Mouse (Mus musculus) heart, postnatal 0 days (tissue): Measurements from ENCODE around the gene Med21. TPM values are rescaled to one million over a fixed set of nuclear protein-coding genes. Genes with fewer than 3 reads are reported as not detected.

ENCODE experiments used
- ATAC-seq: fragments of 200-750 bp; cut with Nextera tagmentation; 2 replicates; pipeline ENCODE4 v1.8.0; 2017; ENCODE audit warnings: low read depth, moderate number of reproducible peaks, moderate library complexity; ENCODE audit not compliant: insufficient read depth
- DNase-seq: peaks from one replicate; pipeline ENCODE4 v3.0.0-alpha.2; 2016; ENCODE audit warnings: low spot score
- H3K27ac ChIP-seq: fragments of 300-500 bp; sonication (generic); 2 replicates; pipeline ENCODE4 v1.5.1; 2014; ENCODE audit warnings: low read depth, mild to moderate bottlenecking
- H3K27me3 ChIP-seq: fragments of 300-500 bp; sonication (generic); 2 replicates; pipeline ENCODE4 v1.6.1; 2014; ENCODE audit warnings: low read length, mixed read lengths; ENCODE audit not compliant: control insufficient read depth, insufficient read depth
- H3K36me3 ChIP-seq: fragments of 300-500 bp; sonication (generic); replicated peaks from 2 replicates; pipeline ENCODE4 v1.6.1; 2014; ENCODE audit warnings: low read length, mixed read lengths; ENCODE audit not compliant: control insufficient read depth, insufficient read depth
- H3K4me1 ChIP-seq: fragments of 300-500 bp; sonication (generic); 2 replicates; pipeline ENCODE4 v1.6.1; 2014; ENCODE audit warnings: antibody characterized with exemption; ENCODE audit not compliant: control insufficient read depth, insufficient read depth
- H3K4me2 ChIP-seq: fragments of 300-500 bp; sonication (generic); 2 replicates; pipeline ENCODE4 v1.6.1; 2014; ENCODE audit warnings: low read depth, mild to moderate bottlenecking, low read length, moderate library complexity
- H3K4me3 ChIP-seq: fragments of 300-500 bp; sonication (generic); 2 replicates; pipeline ENCODE4 v1.5.1; 2014; ENCODE audit warnings: low read depth, low read length
- H3K9ac ChIP-seq: fragments of 300-500 bp; sonication (generic); replicated peaks from 2 replicates; pipeline ENCODE4 v1.6.1; 2014; ENCODE audit warnings: low read depth, low read length, mixed read lengths
- H3K9me3 ChIP-seq: fragments of 300-500 bp; sonication (generic); replicated peaks from 2 replicates; pipeline ENCODE4 v1.6.1; 2016; ENCODE audit warnings: low read length; ENCODE audit not compliant: control insufficient read depth
- CTCF ChIP-seq: IDR thresholded peaks from 2 replicates; pipeline ENCODE4 v1.5.1; 2016; ENCODE audit warnings: antibody characterized with exemption, control low read depth, low read depth
- EP300 ChIP-seq: IDR thresholded peaks from 2 replicates; pipeline ENCODE4 v1.6.1; 2016; ENCODE audit warnings: antibody characterized with exemption, low read depth
- WGBS: fragments of 180-500 bp; shearing (Covaris S2); extraction: QIAGEN DNeasy Blood & Tissue Kit; methylation state at CpG from one replicate; pipeline ENCODE4 v1.1.7; 2014; 5-methylcytosine and 5-hydroxymethylcytosine counted together
- polyA plus RNA-seq: library from polyadenylated mRNA; unstranded; fragments of >200 nt; fragmentation: Nextera tagmentation; extraction: Ambion mirVana; gene quantifications from 2 replicates; pipeline ENCODE4 v1.2.1, GENCODE M21; 2015
- total RNA-seq: library from RNA; depleted of rRNA; stranded (reverse); fragments of >200 nt; gene quantifications from 2 replicates; pipeline ENCODE4 v1.2.3, GENCODE M21; 2014; ENCODE audit warnings: low replicate concordance

The Med21 gene
- total and polyA plus RNA-seq, 2 experiments from 2014 or later: 85.9 to 139 TPM

GRCm38 (mm10) chr6:146666811-146667210 is 24.5 kb downstream of the Med21 start:
- ATAC-seq (no peak), DNase-seq (no peak)
- no peak for TF ChIP-seq CTCF
- no peak for TF ChIP-seq EP300
- H3K27me3 ChIP-seq: no peaks in the 10 kb centered on the region
- peaks cover 7% of the 10 kb centered on the region for H3K9me3 ChIP-seq
- no peak overlapping the region for H3K4me3 ChIP-seq
- no peaks in the 10 kb centered on the region for H3K36me3 ChIP-seq
- H3K27ac ChIP-seq: no peak overlapping the region
- peaks cover 21% of the 10 kb centered on the region for H3K4me1 ChIP-seq
- H3K9ac ChIP-seq: no peak overlapping the region
- no peak overlapping the region for H3K4me2 ChIP-seq
- 75% methylated on average over 6 of the region's 6 CpGs for WGBS

GRCm38 (mm10) chr6:146668606-146669005 is 26.3 kb downstream of the Med21 start:
- peaks cover 27% of the 10 kb centered on the region for H3K4me1 ChIP-seq
- TF ChIP-seq CTCF (no peak), EP300 (no peak)
- no peaks in the 10 kb centered on the region for H3K36me3 ChIP-seq
- no peak overlapping the region for H3K4me2 ChIP-seq
- no peak for DNase-seq
- ATAC-seq: no peak
- H3K9me3 ChIP-seq: peaks cover 7% of the 10 kb centered on the region
- no peaks in the 10 kb centered on the region for H3K27me3 ChIP-seq
- H3K4me3 ChIP-seq: no peak overlapping the region
- peak overlapping the region; percentile 7; the same call in 1 of the 2 replicates for H3K27ac ChIP-seq
- H3K9ac ChIP-seq: no peak overlapping the region

DNA sequence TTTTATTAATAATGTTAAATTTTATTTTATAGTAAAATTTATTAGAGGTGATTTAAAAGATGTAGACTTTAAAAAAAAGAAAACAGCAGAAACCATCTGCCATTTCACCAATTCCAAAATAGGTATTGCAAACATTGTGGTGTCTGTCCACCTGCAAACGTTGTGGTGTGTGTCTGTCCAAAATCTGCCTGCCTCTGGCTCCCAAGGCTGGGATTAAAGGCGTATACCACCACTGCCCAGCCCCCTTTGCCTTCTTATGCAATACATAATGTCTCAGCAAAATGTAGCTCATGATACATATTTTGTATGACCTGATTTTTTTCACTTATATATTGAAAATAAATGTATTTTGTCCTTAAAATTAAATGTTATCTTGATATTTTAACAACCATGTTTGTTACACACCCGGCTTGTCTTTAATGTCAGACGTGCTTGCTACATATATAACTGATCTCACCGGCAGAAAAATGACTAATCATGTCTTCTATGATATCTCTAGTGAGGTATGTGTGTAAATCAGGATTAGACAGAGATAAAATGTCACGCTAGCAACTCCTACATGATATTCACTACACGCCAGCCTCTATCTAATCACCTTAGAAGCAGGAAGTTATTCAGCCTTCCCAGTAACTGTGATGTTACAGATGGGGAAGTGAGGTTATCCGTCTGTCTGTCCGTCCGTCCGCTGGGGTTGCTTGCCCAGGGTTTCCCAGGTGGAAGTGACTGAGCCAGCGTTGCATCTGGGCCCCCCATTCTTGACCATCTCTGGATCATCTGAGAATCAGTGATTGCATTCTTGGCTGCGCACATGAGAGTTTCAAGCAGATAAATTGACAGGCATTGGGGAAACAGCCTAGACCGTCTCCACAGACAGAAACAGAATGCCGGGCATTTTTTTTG is 28.9 kb downstream of the Med21 start:
- peak overlapping the region; percentile 82 for H3K27ac ChIP-seq
- DNase-seq (no peak), ATAC-seq (no peak)
- H3K4me1 ChIP-seq: peaks cover 30% of the 10 kb centered on the region
- H3K4me3 ChIP-seq: no peak overlapping the region
- H3K4me2 ChIP-seq: peak overlapping the region; percentile 27; the same call in 1 of the 2 replicates
- peaks cover 7% of the 10 kb centered on the region for H3K9me3 ChIP-seq
- no peak overlapping the region for H3K9ac ChIP-seq
- H3K36me3 ChIP-seq: no peaks in the 10 kb centered on the region
- TF ChIP-seq EP300 (no peak), CTCF (no peak)
- WGBS: 17% methylated on average over 15 of the region's 15 CpGs
- no peaks in the 10 kb centered on the region for H3K27me3 ChIP-seq

DNA sequence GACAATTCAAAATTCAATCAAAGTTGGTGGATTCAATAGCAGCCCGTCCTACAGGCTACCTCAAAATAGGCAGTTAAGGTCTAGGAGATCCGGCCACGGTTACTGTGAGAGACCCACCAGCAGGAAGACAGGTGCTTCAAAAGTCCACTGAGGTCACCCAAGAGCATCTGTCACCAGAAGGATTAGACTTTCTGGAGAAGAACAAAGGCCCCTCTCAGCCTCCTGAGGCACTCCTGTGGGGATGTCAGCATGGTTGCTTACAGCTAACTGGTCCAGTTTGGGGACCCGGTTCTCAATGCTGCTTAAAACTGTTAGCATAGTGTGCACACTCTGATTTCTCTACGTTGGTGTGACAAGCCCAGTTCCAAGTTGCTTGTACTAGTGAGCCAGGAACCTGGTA is 29.8 kb downstream of the Med21 start:
- TF ChIP-seq CTCF (no peak), EP300 (no peak)
- Histone ChIP-seq H3K4me2 (no peak overlapping the region), H3K4me1 (peaks cover 34% of the 10 kb centered on the region), H3K9me3 (peaks cover 7% of the 10 kb centered on the region), H3K4me3 (no peak overlapping the region), H3K27me3 (no peaks in the 10 kb centered on the region), H3K9ac (no peak overlapping the region), H3K27ac (peak overlapping the region; percentile 82), H3K36me3 (no peaks in the 10 kb centered on the region)
- WGBS: 39% methylated on average over 5 of the region's 5 CpGs
- DNase-seq (no peak), ATAC-seq (no peak; the same call in 1 of the 2 replicates)

DNA sequence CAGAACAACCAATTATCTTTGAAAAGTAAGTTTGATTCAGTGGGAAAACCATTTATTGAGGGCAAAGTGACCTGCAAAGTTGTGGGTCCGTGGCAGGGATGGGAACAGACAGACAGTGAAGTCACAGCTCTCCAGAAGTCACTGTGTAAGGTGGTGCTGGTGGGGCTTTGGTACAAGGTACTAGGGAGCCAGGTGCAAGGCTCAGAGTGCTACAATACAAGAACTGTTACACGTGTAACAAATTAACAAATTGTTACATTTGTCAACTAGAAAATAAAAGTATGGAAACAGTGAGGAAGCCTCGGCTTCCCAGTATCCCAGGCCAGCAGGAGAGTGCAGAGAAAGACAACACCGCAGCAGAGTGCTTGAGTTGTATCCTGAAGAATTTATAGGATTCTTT is 31.3 kb downstream of the Med21 start:
- ATAC-seq: no peak
- peaks cover 38% of the 10 kb centered on the region for H3K4me1 ChIP-seq
- H3K9ac ChIP-seq: no peak overlapping the region
- no peaks in the 10 kb centered on the region for H3K27me3 ChIP-seq
- no peak overlapping the region for H3K27ac ChIP-seq
- no peaks in the 10 kb centered on the region for H3K36me3 ChIP-seq
- no peak overlapping the region for H3K4me2 ChIP-seq
- WGBS: 86% methylated on average over 4 of the region's 4 CpGs
- H3K4me3 ChIP-seq: no peak overlapping the region
- TF ChIP-seq CTCF (no peak), EP300 (no peak)
- DNase-seq: no peak
- peaks cover 7% of the 10 kb centered on the region for H3K9me3 ChIP-seq

DNA sequence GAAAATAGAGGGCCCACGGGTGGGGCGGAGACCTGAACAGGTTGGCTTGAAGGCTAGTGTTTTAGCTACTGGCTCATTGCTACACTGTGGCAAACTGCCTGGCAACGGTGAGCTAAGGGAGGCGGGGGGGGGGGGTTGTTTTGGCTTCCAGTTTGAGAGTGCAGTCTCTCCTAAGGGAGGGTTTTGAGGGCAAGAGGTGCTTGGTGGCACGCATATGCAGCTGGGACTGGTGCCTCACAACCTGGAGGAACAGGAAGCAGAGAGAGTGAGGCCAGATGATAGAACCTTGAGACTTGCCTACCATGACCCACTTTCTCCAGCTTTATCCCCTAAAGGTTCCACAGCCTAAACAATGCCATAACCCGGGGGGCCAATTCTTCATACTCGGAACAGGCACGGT is 32.1 kb downstream of the Med21 start:
- peak overlapping the region; percentile 85 for H3K27ac ChIP-seq
- peaks cover 7% of the 10 kb centered on the region for H3K9me3 ChIP-seq
- no peak for TF ChIP-seq EP300
- TF ChIP-seq CTCF: no peak
- no peak overlapping the region for H3K4me3 ChIP-seq
- DNase-seq: no peak
- H3K4me1 ChIP-seq: peaks cover 43% of the 10 kb centered on the region
- 63% methylated on average over 8 of the region's 8 CpGs for WGBS
- H3K4me2 ChIP-seq: no peak overlapping the region
- no peaks in the 10 kb centered on the region for H3K27me3 ChIP-seq
- H3K9ac ChIP-seq: peak overlapping the region; percentile 43; the same call in 1 of the 2 replicates
- no peak for ATAC-seq
- H3K36me3 ChIP-seq: no peaks in the 10 kb centered on the region
